Mouse (Mus musculus) embryo, embryonic 11 days (tissue): ENCODE data around the gene Usp3.

Experiments used
- DNase-seq: peaks from one replicate; pipeline ENCODE4 v3.0.0-alpha.2; 2015

The Usp3 gene

DNA sequence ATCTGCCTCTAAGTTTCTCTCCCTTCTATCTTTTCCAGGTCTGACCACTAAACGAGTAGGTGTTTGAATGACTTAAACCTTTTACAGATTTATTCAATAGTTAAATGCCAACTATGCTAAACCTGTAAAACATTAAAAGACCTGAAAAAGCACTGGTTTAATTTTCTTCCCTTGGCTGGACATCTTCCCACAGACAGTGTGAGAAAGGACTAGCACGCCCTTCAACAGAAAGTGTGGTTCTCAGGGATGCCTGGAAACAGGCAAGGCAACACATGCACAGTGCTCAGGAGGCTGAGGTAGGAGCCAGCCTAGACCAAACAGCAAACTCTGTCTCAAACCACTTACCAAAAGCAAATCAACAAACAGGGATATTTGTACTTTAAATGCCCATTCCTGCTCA is 31.4 kb downstream of the Usp3 start:
- no peak for DNase-seq

GRCm38 (mm10) chr9:66560728-66561127 is 32.2 kb downstream of the Usp3 start:
- DNase-seq = no peak

DNA sequence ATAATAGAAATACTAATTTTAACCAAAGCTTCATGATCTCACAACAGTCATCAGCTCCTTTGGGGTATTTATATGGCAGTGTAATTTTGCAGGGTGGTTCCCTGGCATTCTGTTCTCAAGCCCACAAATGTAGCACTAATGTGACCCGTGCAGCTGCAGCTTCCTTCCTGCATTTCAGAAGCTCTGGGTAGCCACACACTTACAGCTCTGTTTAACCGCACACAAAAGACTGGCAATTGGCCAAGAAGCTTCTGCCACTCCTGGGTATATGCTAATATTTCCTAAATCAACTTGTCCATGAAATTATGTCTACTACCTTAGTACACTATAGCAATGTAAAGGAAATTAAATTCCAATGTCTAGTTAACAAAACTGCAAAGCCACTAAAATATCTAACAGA is 32.6 kb downstream of the Usp3 start:
- peak; percentile 27 for DNase-seq

DNA sequence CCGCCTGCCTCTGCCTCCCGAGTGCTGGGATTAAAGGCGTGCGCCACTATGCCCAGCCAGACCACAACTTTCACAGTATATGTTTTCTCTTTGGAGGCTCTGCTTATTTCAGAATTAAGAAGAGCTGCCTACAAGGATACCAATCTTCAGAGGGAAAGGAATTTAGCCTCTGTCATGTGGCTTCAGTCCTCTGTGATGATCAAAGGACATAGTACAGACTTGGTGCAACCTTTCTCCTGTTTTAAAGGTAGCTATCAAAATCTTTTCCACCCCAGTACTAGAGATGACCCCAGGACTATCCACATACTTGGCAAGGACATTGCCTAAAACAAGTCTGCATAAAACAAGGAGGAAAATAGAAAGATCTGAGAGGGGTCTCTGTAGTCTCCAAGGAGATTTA is 34.0 kb downstream of the Usp3 start:
- DNase-seq = no peak

GRCm38 (mm10) chr9:66542785-66543184 is 50.2 kb downstream of the Usp3 start:
- DNase-seq = no peak

DNA sequence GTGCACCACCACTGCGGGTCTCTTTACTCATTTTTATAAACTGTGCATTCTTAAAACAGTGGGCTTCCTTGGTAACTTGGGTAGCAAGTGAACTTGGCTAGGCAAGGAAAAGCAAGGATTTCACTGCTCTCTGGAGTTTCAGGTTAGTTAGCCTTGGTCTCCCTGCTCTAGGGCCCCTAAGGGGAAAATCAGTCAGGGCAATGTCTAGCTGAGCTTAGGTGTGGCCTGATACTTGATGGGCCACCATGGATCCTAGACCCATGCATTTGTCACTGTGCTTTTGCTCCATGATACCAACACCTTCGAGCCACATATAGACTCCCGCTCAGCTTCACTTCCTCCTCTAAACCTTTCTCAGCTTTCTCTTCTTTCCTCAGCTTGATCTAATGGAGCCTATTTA is 71.3 kb downstream of the Usp3 start:
- DNase-seq = no peak

DNA sequence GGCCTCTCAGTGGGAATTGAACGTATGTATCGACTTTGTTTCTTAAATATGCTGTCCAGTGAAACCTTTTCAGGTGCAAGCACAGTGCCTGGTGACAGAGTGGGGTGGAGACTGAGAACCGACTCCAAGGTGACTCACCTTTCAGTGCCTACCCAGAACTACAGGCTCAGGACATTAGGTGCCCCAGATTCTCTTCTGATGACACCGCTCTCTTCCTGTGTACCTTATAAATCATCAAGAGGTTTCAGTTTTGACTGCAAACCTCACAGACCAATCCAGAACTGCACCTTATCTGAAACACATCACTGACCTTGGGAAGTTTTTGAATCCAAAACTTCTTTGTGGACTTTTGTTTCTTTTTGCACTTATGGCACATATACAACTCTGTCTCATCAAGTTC is 72.6 kb downstream of the Usp3 start:
- DNase-seq = no peak

DNA sequence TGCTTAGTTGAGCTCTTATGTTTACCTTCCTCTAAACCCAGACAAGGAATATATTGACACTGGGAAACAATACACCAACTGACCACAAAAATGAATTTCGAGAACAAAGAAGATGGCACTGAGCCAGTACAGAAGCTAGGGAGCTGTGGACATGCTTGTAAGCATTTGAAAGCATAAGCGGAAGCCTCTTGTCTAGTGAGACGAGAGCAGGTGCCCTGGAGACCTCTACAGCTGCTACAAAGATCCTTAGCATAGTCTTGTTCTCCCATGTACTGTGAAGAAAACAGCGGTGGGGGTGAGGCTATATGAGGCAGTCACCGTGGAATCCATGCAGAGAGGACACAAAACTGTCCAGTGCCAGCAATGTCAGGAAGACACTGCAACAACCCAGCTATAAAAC is 74.0 kb downstream of the Usp3 start:
- DNase-seq = no peak

DNA sequence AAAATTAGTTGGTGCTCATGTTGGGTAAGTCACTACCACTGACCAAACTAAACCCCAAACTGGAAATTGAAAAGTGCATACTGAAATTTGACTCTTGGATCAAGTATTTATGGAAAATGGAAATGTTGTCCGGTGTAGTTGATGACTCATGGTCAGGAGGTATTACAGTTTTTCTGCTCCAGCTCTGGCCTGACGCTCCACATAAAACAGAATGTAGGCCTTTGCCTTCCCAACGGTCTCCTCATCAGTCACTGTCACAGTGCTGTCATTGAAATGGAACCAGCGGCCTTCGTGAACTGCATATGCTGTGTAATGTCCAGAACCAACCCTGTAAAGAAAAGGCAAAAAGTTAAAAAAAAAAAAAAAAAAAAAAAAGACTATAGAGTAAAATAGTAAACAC is 74.7 kb downstream of the Usp3 start:
- DNase-seq = no peak

- no peak for DNase-seq
Observed at GRCm38 (mm10) chr9:66517746-66518145, 75.2 kb downstream of the Usp3 start.

DNA sequence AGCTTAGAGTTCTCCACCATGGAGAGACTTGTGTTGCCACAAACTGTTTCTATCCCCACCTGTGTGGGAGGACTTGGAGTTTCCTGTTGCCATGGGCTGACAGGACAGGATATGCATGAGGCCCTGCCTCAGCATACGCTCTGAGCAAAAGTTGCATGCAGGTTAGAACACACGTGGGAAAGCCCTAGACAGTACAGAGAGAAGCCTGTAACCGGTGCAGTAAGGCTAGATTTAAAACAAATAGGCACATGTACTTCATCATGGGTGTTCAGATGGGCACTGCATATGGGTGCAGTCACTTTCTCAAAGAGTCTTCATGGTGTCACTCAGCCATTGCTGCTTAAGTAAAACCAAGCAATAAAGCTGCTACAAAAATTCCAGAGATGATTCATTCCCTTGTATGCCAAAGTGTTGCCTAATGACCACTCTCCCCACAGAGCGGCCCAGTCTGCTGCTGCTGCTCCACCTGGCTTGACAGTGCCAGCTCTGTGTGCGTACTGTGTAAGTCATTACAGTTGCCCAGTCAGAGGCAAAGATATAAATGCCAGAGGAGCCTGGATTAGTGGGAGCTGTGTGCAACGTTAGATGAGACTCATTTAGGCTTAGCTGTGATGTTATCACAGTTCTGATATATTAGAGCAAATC is 76.5 kb downstream of the Usp3 start:
- DNase-seq = no peak

GRCm38 (mm10) chr9:66515680-66516210 is 77.2 kb downstream of the Usp3 start:
- DNase-seq = no peak

GRCm38 (mm10) chr9:66515115-66515514 is 77.8 kb downstream of the Usp3 start:
- no peak for DNase-seq

DNA sequence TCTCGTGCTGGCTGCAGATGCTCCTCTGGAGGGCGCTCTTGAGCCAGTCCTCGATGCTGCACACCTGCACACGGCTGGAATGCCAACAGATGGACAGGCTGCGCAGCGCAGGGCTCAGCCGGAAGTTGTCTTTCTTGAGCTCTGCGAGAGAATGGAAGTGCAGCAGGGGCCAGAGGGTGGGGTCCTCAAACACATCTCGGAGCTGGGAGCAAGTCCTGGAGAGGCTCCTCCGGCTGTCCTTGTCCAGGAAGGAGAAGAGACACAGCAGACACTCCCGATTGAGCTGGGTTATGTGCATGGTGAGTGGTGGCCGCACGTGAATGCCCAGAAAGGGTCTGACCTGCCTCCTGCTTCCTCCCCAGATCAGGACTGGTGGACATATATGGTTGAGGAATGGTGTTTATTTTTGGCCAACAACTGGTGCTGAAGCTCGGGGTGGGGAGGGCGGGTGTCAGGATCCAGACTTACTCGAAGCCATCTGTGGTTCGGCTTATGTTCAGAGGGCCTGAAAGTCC is 78.6 kb downstream of the Usp3 start, which contains the start of gene Fbxl22:
Fbxl22 (minus strand) TSS at position 338 of the 515 bp plus-strand sequence.
- peak; percentile 48 for DNase-seq

DNA sequence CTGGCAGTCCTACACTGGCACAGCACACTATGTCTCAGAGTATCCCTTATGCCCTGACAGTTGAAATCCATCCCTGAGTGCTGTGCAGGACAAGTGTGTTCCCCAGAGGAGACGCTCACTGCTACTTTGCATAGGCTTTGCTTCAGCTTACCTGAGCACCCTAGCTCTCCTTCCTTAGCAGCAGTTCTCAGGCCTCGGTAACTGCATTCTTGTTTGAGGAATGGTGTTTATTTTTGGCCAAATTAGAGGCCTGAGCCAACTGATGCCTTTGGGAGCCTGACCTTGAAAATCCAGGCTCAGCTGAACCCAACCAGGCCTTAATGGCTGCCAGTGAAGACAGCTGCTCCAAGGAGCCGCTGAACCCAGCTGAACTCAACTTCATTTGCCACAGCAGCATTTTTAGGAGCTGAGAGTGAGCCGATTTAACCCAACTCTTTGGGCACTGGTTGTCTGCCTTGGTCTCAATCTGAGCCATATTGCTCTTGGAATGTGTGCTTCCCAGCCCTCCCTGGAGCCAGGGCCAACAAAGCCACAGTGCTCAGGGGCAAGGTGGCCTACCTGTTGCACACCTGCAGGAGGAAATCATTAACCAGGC is 79.2 kb downstream of the Usp3 start:
- no peak for DNase-seq

DNA sequence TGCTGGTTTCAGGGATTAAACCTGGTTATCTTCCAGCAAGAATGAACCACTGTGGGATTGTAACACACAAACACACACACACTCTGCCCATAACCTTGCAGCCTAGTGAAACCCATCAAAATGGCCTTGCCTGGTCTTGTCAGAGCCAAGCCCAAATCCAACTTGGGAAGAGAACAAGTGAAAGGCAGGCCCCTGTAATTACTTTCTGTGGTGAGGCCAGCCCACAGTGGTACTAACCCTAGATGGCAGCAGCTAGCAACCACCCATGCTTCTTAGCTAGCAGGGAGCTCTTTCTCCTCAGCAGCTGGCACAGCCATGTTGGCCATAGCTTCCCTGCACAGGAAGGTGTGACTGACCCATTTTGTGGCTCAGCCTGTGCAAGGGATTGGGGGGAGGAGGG is 79.8 kb downstream of the Usp3 start:
- DNase-seq = peak; percentile 34

- peak; percentile 92 for DNase-seq
Observed at GRCm38 (mm10) chr9:66512351-66512671, 80.6 kb downstream of the Usp3 start.

DNA sequence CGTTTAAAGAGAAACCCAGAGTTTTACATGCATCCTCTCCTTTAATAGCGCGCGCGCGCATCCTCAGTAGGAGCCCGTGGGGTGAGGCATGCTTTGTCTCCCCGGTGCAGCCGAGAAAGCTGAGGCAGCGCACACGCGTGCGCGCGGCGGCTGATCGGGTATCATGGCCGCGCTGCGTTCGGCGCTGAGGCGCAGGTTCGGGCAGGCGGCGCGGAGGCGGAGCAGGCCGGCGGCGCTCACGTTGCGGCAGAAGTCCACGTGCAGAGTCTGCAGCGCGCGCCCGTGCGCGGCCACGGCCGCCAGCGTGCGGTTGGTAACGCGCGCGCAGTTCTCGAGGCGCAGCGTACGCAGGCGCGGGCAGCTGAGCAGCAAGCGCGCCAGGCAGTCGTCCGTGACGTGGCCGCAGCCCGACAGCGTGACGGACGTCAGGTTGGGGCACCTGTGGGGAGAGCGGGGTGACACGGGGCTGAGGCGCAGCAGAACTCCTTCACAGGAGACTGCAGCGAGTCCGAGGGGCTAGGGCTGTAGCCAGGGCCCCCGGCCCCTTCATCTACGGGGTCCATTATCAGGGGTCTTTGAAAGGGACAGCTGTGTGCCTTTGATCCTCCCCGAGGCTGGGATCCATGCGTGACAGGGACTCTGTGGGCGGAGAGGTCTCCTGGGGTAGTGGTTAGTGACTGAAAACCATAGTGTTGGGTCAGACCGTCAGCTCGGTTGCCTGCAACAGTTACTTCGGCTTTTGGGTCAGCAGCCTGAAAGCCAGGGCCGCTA is 81.2 kb downstream of the Usp3 start:
- DNase-seq = peak; percentile 97

GRCm38 (mm10) chr9:66510944-66511343 is 82.0 kb downstream of the Usp3 start:
- DNase-seq = peak; percentile 46

DNA sequence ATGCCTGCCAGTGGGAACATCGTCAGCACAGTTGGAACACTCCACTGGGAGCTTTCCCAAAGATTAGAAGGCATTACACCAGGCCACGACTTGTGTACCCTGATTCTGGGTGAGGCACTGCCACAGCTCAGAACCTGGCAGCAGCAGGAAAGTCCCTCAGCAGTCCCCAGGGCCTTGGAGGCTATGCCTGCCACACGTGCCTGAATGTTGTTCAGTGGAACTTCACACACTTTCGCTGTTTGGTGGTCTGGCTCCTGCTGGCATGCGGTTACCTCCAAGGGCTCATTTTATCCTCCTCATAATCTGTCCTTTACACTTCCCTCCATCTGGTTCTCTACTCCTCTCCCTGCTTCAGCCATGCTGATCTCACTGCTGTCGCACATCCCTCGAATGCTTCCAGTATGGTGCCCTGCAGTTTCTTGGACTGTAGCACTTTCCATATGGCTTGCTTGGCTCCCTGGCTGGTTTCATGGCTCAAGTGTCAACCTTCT is 82.5 kb downstream of the Usp3 start:
- DNase-seq = no peak

GRCm38 (mm10) chr9:66508890-66509399 is 84.0 kb downstream of the Usp3 start:
- DNase-seq = no peak

DNA sequence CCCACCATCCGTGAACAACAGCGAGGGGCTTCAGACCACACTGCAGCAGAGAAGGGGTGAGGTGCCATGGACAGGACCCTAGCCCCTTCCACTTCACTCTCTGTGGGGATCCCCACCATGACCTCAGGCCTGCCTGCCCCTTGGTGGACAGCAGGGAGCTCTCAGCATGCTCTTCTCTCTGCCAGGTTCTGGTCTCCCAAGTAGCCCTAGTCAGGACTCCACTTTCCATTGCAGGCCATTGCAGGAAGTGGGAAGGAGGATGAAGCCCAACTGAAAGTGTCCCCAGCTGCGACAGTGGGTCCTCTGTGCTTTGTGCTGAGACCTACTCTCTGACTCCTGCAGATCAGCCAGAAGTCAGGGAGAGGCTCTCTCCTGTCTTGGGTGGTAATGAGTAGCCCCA is 85.3 kb downstream of the Usp3 start:
- no peak for DNase-seq

GRCm38 (mm10) chr9:66506424-66506823 is 86.5 kb downstream of the Usp3 start:
- no peak for DNase-seq
